Mouse (Mus musculus) heart, postnatal 0 days (tissue): ENCODE measurements around the gene Rbfox2. TPM values are rescaled to one million over a fixed set of nuclear protein-coding genes. Genes with fewer than 3 reads are reported as not detected.

Experiments used
- ATAC-seq: fragments of 200-750 bp; cut with Nextera tagmentation; 2 replicates; pipeline ENCODE4 v1.8.0; 2017; ENCODE audit warnings: low read depth, moderate number of reproducible peaks, moderate library complexity; ENCODE audit not compliant: insufficient read depth
- DNase-seq: peaks from one replicate; pipeline ENCODE4 v3.0.0-alpha.2; 2016; ENCODE audit warnings: low spot score
- H3K27ac ChIP-seq: fragments of 300-500 bp; sonication (generic); 2 replicates; pipeline ENCODE4 v1.5.1; 2014; ENCODE audit warnings: low read depth, mild to moderate bottlenecking
- H3K27me3 ChIP-seq: fragments of 300-500 bp; sonication (generic); 2 replicates; pipeline ENCODE4 v1.6.1; 2014; ENCODE audit warnings: low read length, mixed read lengths; ENCODE audit not compliant: control insufficient read depth, insufficient read depth
- H3K36me3 ChIP-seq: fragments of 300-500 bp; sonication (generic); replicated peaks from 2 replicates; pipeline ENCODE4 v1.6.1; 2014; ENCODE audit warnings: low read length, mixed read lengths; ENCODE audit not compliant: control insufficient read depth, insufficient read depth
- H3K4me1 ChIP-seq: fragments of 300-500 bp; sonication (generic); 2 replicates; pipeline ENCODE4 v1.6.1; 2014; ENCODE audit warnings: antibody characterized with exemption; ENCODE audit not compliant: control insufficient read depth, insufficient read depth
- H3K4me2 ChIP-seq: fragments of 300-500 bp; sonication (generic); 2 replicates; pipeline ENCODE4 v1.6.1; 2014; ENCODE audit warnings: low read depth, mild to moderate bottlenecking, low read length, moderate library complexity
- H3K4me3 ChIP-seq: fragments of 300-500 bp; sonication (generic); 2 replicates; pipeline ENCODE4 v1.5.1; 2014; ENCODE audit warnings: low read depth, low read length
- H3K9ac ChIP-seq: fragments of 300-500 bp; sonication (generic); replicated peaks from 2 replicates; pipeline ENCODE4 v1.6.1; 2014; ENCODE audit warnings: low read depth, low read length, mixed read lengths
- H3K9me3 ChIP-seq: fragments of 300-500 bp; sonication (generic); replicated peaks from 2 replicates; pipeline ENCODE4 v1.6.1; 2016; ENCODE audit warnings: low read length; ENCODE audit not compliant: control insufficient read depth
- CTCF ChIP-seq: IDR thresholded peaks from 2 replicates; pipeline ENCODE4 v1.5.1; 2016; ENCODE audit warnings: antibody characterized with exemption, control low read depth, low read depth
- EP300 ChIP-seq: IDR thresholded peaks from 2 replicates; pipeline ENCODE4 v1.6.1; 2016; ENCODE audit warnings: antibody characterized with exemption, low read depth
- WGBS: fragments of 180-500 bp; shearing (Covaris S2); extraction: QIAGEN DNeasy Blood & Tissue Kit; methylation state at CpG from one replicate; pipeline ENCODE4 v1.1.7; 2014; 5-methylcytosine and 5-hydroxymethylcytosine counted together
- polyA plus RNA-seq: library from polyadenylated mRNA; unstranded; fragments of >200 nt; fragmentation: Nextera tagmentation; extraction: Ambion mirVana; gene quantifications from 2 replicates; pipeline ENCODE4 v1.2.1, GENCODE M21; 2015
- total RNA-seq: library from RNA; depleted of rRNA; stranded (reverse); fragments of >200 nt; gene quantifications from 2 replicates; pipeline ENCODE4 v1.2.3, GENCODE M21; 2014; ENCODE audit warnings: low replicate concordance

Gene Rbfox2
- total and polyA plus RNA-seq, 2 experiments from 2014 or later: 49.1 to 143 TPM

GRCm38 (mm10) chr15:77127737-77128136 is 179.1 kb downstream of the Rbfox2 start:
- WGBS: 91% methylated on average over 2 of the region's 2 CpGs
- ATAC-seq: no peak

DNA sequence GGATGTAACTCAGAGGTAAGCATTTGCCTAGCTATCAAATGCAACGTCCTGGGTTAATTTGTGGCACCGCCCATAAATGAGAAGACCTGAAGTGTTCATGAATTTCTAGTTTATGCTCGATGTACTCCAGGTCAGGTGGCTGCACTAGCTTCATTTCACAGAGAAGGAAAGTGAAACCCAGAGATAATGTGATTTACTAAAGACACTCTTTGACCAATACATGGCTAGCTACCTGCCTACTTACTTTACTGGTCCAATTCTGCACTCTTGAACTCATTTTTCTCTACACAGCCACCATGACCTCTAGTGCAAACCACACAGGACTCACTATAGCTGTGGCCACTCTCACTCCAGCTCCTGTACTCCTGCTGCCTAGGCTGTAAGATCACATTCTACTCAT is 180.1 kb downstream of the Rbfox2 start:
- H3K9me3 ChIP-seq: no peaks in the 10 kb centered on the region
- no peak overlapping the region for H3K4me3 ChIP-seq
- no peak for DNase-seq
- peaks cover 31% of the 10 kb centered on the region for H3K36me3 ChIP-seq
- no peak overlapping the region for H3K27ac ChIP-seq
- 87% methylated on average over 3 of the region's 3 CpGs for WGBS
- H3K9ac ChIP-seq: no peak overlapping the region
- H3K4me2 ChIP-seq: no peak overlapping the region
- TF ChIP-seq EP300 (no peak), CTCF (no peak)
- H3K27me3 ChIP-seq: no peaks in the 10 kb centered on the region
- H3K4me1 ChIP-seq: 0 out of 2 replicates have a peak, but pooled peaks cover 2% of the 10 kb centered on the region
- ATAC-seq: no peak

More at GRCm38 (mm10) chr15:77127737-77128136, 179.1 kb downstream of the Rbfox2 start:
- no peak overlapping the region for H3K4me3 ChIP-seq
- no peaks in the 10 kb centered on the region for H3K27me3 ChIP-seq
- no peak overlapping the region for H3K27ac ChIP-seq
- no peak overlapping the region for H3K4me2 ChIP-seq
- no peak for DNase-seq
- H3K9ac ChIP-seq: no peak overlapping the region
- TF ChIP-seq CTCF (no peak), EP300 (no peak)
- H3K4me1 ChIP-seq: 0 out of 2 replicates have a peak, but pooled peaks cover 2% of the 10 kb centered on the region
- H3K9me3 ChIP-seq: no peaks in the 10 kb centered on the region
- peaks cover 41% of the 10 kb centered on the region for H3K36me3 ChIP-seq

GRCm38 (mm10) chr15:77124372-77125117 is 182.3 kb downstream of the Rbfox2 start:
- WGBS: 91% methylated on average over 4 of the region's 4 CpGs

GRCm38 (mm10) chr15:77122824-77123223 is 184.0 kb downstream of the Rbfox2 start:
- WGBS: 53% methylated on average over 2 of the region's 2 CpGs
- Histone ChIP-seq H3K4me3 (no peak overlapping the region), H3K4me1 (0 out of 2 replicates have a peak, but pooled peaks cover 2% of the 10 kb centered on the region), H3K9ac (no peak overlapping the region), H3K9me3 (no peaks in the 10 kb centered on the region), H3K27ac (no peak overlapping the region), H3K27me3 (no peaks in the 10 kb centered on the region), H3K36me3 (peaks cover 13% of the 10 kb centered on the region), H3K4me2 (no peak overlapping the region)
- TF ChIP-seq EP300: no peak
- no peak for TF ChIP-seq CTCF
- DNase-seq: no peak
- ATAC-seq: no peak

More at GRCm38 (mm10) chr15:77124372-77125117, 182.3 kb downstream of the Rbfox2 start:
- H3K4me2 ChIP-seq: no peak overlapping the region
- no peak overlapping the region for H3K27ac ChIP-seq
- H3K36me3 ChIP-seq: peaks cover 24% of the 10 kb centered on the region
- H3K9ac ChIP-seq: no peak overlapping the region
- TF ChIP-seq EP300 (no peak), CTCF (no peak)
- no peaks in the 10 kb centered on the region for H3K4me1 ChIP-seq
- no peak overlapping the region for H3K4me3 ChIP-seq
- no peak for ATAC-seq
- DNase-seq: no peak
- H3K27me3 ChIP-seq: no peaks in the 10 kb centered on the region
- H3K9me3 ChIP-seq: no peaks in the 10 kb centered on the region

GRCm38 (mm10) chr15:77122208-77122607 is 184.6 kb downstream of the Rbfox2 start:
- no peak for ATAC-seq
- no peak overlapping the region for H3K9ac ChIP-seq

More at GRCm38 (mm10) chr15:77122208-77122607, 184.6 kb downstream of the Rbfox2 start:
- no peak overlapping the region for H3K4me2 ChIP-seq
- DNase-seq: no peak
- TF ChIP-seq CTCF: no peak
- no peak for TF ChIP-seq EP300
- 65% methylated on average over 6 of the region's 6 CpGs for WGBS
- no peaks in the 10 kb centered on the region for H3K9me3 ChIP-seq
- H3K4me3 ChIP-seq: no peak overlapping the region
- H3K36me3 ChIP-seq: peaks cover 7% of the 10 kb centered on the region
- 0 out of 2 replicates have a peak, but pooled peaks cover 8% of the 10 kb centered on the region for H3K4me1 ChIP-seq
- H3K27me3 ChIP-seq: no peaks in the 10 kb centered on the region
- no peak overlapping the region for H3K27ac ChIP-seq
